Mouse (Mus musculus) forebrain, embryonic 16.5 days (tissue): Measurements from ENCODE around the gene Nxnl1. TPM values are rescaled to one million over a fixed set of nuclear protein-coding genes. Genes with fewer than 3 reads are reported as not detected.

Experiments used
- ATAC-seq: fragments of 200-750 bp; cut with Nextera tagmentation; 2 replicates; pipeline ENCODE4 v1.8.0; 2017; ENCODE audit warnings: mild to moderate bottlenecking, moderate library complexity
- H3K27ac ChIP-seq: fragments of 300-500 bp; sonication (generic); 2 replicates; pipeline ENCODE4 v1.5.1; 2014; ENCODE audit warnings: low read length, control low read depth
- H3K27me3 ChIP-seq: fragments of 300-500 bp; sonication (generic); replicated peaks from 2 replicates; pipeline ENCODE4 v1.6.1; 2014; ENCODE audit warnings: low read length; ENCODE audit not compliant: control insufficient read depth, insufficient read depth
- H3K36me3 ChIP-seq: fragments of 300-500 bp; sonication (generic); 2 replicates; pipeline ENCODE4 v1.6.1; 2014; ENCODE audit not compliant: control insufficient read depth, insufficient read depth
- H3K4me1 ChIP-seq: fragments of 300-500 bp; sonication (generic); replicated peaks from 2 replicates; pipeline ENCODE4 v1.6.1; 2014; ENCODE audit warnings: low read length; ENCODE audit not compliant: control insufficient read depth, insufficient read depth
- H3K4me2 ChIP-seq: fragments of 300-500 bp; sonication (generic); 2 replicates; pipeline ENCODE4 v1.6.1; 2014; ENCODE audit warnings: mild to moderate bottlenecking, low read length, control low read depth
- H3K4me3 ChIP-seq: fragments of 300-500 bp; sonication (generic); replicated peaks from 2 replicates; pipeline ENCODE4 v1.5.1; 2014; ENCODE audit warnings: mild to moderate bottlenecking, low read length, control low read depth
- H3K9ac ChIP-seq: fragments of 300-500 bp; sonication (generic); replicated peaks from 2 replicates; pipeline ENCODE4 v1.6.1; 2014; ENCODE audit warnings: low read depth, low read length, control low read depth
- H3K9me3 ChIP-seq: fragments of 300-500 bp; sonication (generic); 2 replicates; pipeline ENCODE4 v1.6.1; 2016; ENCODE audit warnings: low read length; ENCODE audit not compliant: control insufficient read depth
- WGBS: fragments of 180-500 bp; shearing (Covaris S2); extraction: QIAGEN DNeasy Blood & Tissue Kit; methylation state at CpG from one replicate; pipeline ENCODE4 v1.1.7; 2014; 5-methylcytosine and 5-hydroxymethylcytosine counted together
- polyA plus RNA-seq: library from polyadenylated mRNA; unstranded; fragments of >200 nt; fragmentation: Nextera tagmentation; extraction: Ambion mirVana; gene quantifications from 2 replicates; pipeline ENCODE4 v1.2.1, GENCODE M21; 2015

Gene Nxnl1
- polyA plus RNA-seq, 1 experiment from 2014 or later = not detected

DNA sequence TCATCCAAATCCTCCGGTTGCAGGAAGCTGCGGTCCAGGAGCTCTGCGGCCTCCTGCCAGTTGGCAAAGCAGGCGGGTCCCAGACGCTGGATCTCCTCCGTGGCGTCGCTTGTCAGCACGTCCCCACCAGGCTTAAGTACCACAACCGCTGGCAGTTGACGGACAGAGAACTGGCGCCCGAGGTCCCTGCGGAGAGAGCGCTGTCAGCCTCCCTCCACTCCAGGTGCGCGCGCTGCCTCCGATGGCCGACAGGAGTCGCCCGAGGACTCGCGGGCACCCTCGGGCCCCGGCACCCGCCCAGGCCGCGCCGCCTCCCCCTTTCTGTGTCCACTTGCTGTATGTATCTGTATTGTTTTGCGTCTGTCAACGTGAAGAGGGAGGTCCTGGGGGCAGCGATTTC, 3.6 kb downstream of the Nxnl1 start:
- no peaks in the 10 kb centered on the region for H3K36me3 ChIP-seq
- H3K9ac ChIP-seq = no peak overlapping the region; the same call in 1 of the 2 replicates
- H3K4me1 ChIP-seq = peaks cover 13% of the 10 kb centered on the region
- H3K4me3 ChIP-seq = peak overlapping the region; percentile 26
- under 1% methylated on average over 33 of the region's 33 CpGs for WGBS
- ATAC-seq = peak; percentile 46
- H3K9me3 ChIP-seq = no peaks in the 10 kb centered on the region
- peaks cover 46% of the 10 kb centered on the region for H3K27me3 ChIP-seq
- peak overlapping the region; percentile 46 for H3K4me2 ChIP-seq
- H3K27ac ChIP-seq = no peak overlapping the region

DNA sequence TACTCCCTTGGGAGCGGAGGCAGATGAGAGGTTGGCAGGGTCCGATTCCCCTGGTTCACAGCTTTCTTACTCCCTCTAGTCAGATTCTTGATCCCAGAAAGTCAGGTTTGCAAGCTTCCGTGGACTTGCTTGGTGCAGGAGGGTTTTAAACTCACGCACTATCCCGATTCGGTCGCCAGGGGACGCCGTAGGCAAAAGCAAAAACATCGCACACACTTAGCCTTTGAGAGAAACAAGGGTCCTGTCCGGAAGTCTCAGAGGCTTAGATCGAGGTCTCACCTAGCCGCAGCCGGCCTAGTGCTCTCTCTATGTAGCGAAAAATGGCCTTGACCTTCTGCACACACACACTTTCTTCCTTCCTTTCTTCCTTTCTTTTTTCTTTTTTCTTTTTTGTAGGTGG, 5.0 kb downstream of the Nxnl1 start:
- WGBS = 3% methylated on average over 15 of the region's 15 CpGs
- Histone ChIP-seq H3K4me3 (no peak overlapping the region), H3K27me3 (peaks cover 59% of the 10 kb centered on the region), H3K36me3 (no peaks in the 10 kb centered on the region), H3K4me1 (peaks cover 13% of the 10 kb centered on the region), H3K9ac (no peak overlapping the region), H3K27ac (no peak overlapping the region), H3K4me2 (no peak overlapping the region), H3K9me3 (no peaks in the 10 kb centered on the region)
- ATAC-seq = peak; percentile 46

DNA sequence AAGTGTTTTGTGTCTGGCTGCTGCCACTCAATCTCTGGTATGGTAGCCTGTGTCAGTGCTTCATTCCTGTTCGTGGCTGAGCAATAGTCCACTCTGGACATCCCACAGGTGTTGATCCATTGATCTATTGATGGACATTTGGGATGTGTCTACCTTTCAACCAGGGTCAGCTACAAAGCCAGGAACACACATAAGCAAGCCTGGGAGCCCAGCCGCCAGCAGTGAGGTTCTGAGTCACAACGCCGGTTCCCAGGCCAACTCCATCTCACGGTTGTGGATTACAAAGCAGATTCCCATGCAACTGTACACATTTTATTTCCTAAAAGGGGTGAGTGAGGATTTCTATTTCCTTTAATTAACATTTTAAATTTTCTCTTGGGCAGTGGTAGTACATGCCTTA, 5.6 kb downstream of the Nxnl1 start:
- no peak overlapping the region for H3K4me3 ChIP-seq
- no peak overlapping the region for H3K9ac ChIP-seq
- no peaks in the 10 kb centered on the region for H3K36me3 ChIP-seq
- H3K4me2 ChIP-seq = no peak overlapping the region
- H3K27ac ChIP-seq = no peak overlapping the region
- WGBS = 80% methylated on average over 5 of the region's 5 CpGs
- no peak for ATAC-seq
- H3K27me3 ChIP-seq = peaks cover 65% of the 10 kb centered on the region
- H3K9me3 ChIP-seq = no peaks in the 10 kb centered on the region
- H3K4me1 ChIP-seq = peaks cover 13% of the 10 kb centered on the region

DNA sequence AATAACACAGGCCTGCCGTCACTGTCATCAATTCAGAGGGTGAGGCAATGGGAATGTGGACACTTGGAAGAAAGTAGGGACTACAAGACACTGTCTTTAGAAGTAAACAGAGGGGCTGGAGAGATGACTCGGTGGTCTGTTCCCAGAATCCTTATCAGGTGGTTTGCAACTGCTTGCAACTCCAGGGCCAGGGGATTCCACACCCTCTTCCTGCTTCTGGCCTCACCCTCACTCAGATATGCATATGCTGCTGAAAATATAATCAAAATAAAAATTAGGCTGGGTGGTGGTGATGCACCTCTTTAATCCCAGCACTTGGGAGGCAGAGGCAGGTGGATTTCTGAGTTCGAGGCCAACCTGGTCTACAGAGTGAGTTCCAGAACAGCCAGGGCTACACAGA, 6.3 kb downstream of the Nxnl1 start:
- no peak for ATAC-seq
- H3K9me3 ChIP-seq = no peaks in the 10 kb centered on the region
- WGBS = 74% methylated on average over 3 of the region's 3 CpGs
- H3K36me3 ChIP-seq = no peaks in the 10 kb centered on the region
- no peak overlapping the region for H3K4me2 ChIP-seq
- peaks cover 13% of the 10 kb centered on the region for H3K4me1 ChIP-seq
- no peak overlapping the region for H3K9ac ChIP-seq
- H3K27me3 ChIP-seq = peaks cover 67% of the 10 kb centered on the region
- no peak overlapping the region for H3K27ac ChIP-seq
- H3K4me3 ChIP-seq = no peak overlapping the region

DNA sequence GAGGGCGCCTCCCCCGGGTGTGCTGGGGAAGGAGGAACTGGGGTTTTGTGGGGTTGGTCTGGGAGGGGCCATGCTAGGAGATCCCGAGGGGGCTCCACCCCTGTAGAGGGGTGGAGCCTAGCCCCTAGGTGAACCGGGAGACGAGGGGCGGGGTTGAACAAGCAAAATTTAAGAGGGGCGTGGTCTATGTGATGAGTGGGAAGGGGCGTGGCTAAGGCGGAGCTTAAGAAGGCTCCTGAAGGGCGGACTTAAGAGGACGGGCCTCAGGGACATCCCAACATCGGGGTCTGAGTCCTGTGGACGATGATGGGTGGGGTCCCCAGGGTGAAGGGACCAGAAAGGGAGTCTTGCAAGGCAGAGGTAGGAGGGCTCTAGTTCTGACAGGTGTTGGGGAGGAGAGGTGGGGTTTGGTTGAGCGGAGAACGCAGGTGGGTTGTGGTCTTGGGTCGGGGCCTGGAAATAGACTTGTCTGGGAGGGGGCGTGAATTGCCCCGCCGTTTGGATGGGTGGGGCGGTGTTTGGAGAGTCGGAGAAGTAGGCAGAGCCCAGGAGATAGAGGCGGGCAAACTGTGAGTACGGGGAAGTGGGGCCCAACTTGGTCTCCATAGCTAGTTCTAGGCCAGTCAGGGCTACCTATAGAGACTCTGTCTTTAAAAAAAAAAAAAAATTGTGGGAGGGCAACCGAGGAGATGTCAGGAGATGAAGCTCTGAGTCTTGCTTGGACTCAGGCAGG, 7.3 kb downstream of the Nxnl1 start:
- H3K4me3 ChIP-seq = peak overlapping the region; percentile 28
- H3K36me3 ChIP-seq = no peaks in the 10 kb centered on the region
- H3K4me2 ChIP-seq = peak overlapping the region; percentile 41
- 3% methylated on average over 24 of the region's 24 CpGs for WGBS
- H3K4me1 ChIP-seq = peaks cover 13% of the 10 kb centered on the region
- no peaks in the 10 kb centered on the region for H3K9me3 ChIP-seq
- H3K27ac ChIP-seq = no peak overlapping the region
- H3K27me3 ChIP-seq = peaks cover 67% of the 10 kb centered on the region
- no peak overlapping the region for H3K9ac ChIP-seq
- 0 out of 2 replicates have a peak, but pooled peaks have one; percentile 16 for ATAC-seq

DNA sequence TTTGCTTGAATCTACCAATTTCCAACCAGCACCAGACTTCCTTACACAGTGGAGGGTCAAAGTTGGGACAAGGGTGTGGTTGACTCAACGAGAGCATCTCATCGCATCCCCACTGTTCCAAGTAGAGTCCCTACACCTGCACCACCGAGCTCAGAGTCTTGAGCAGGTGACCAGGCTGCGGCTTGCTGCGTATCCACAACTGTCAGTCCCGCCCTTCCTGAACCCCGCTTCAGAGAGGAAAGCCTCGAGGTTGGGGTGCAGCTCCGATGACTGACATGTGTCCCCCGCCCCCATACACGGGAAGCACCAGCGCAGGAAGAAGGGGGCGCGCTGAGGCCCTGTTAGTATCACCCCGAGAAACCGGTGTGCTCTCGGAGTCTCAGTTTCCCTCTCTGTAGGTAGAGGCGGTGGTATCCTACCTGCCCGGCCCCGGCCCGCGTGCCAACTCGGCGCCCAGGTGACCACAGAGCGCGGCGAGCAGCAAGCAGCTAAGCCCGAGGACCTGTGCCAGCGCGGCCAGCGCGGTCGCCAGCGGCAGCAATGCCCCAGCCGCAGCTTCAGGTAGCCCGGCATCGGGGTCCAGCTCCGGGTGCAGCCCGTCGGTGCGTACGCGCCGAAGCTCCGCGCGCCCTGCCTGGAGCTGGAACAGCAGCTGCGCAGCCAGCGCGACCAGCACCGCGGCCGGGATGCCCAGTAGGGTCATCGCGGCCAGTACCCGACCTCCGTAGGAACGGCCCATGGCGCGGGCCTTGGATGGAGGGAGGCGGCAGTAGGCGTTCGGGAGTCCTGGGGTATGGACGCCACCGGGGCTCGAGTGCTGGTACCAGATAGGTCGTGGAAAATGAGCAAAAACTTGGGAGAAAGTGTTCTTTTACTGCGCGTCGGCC, 8.1 kb downstream of the Nxnl1 start, which contains the start of gene Tmem221:
Gene Tmem221 (minus strand): TSS at position 801 of the 887 bp plus-strand sequence.
- WGBS = 5% methylated on average over 70 of the region's 70 CpGs
- no peak within 1 kb of the TSS for H3K27ac ChIP-seq
- H3K36me3 ChIP-seq = no peaks in the 10 kb centered on the region
- H3K9ac ChIP-seq = no peak within 1 kb of the TSS
- H3K4me3 ChIP-seq = peak within 1 kb of the TSS; percentile 28
- H3K4me1 ChIP-seq = peaks cover 13% of the 10 kb centered on the region
- no peaks in the 10 kb centered on the region for H3K9me3 ChIP-seq
- ATAC-seq = no peak
- H3K4me2 ChIP-seq = peak within 1 kb of the TSS; percentile 41
- peaks cover 67% of the 10 kb centered on the region for H3K27me3 ChIP-seq

DNA sequence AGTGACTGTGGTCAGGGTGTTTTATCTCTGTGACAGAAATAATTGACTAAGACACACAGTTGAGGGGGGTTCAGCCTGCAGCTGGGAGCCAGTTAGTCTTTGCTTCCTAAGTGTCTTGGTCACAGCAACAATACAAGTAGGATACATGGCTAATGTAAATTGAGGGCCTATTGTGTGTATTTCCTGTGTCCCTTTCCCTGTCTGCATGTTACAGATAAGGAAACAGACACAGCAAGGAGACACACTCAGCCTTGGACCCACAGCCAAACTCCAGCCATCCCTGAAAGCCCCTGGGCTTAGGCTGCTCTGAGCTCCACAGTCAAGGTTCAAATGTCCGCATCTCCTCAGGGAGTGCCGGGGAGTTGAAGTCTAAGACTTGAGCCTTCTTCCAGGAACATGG, 11.8 kb downstream of the Nxnl1 start:
- 81% methylated on average over 2 of the region's 2 CpGs for WGBS
- H3K27me3 ChIP-seq = peaks cover 39% of the 10 kb centered on the region
- H3K36me3 ChIP-seq = no peaks in the 10 kb centered on the region
- H3K27ac ChIP-seq = no peak overlapping the region
- no peak for ATAC-seq
- no peak overlapping the region for H3K9ac ChIP-seq
- peaks cover 7% of the 10 kb centered on the region for H3K4me1 ChIP-seq
- H3K4me2 ChIP-seq = no peak overlapping the region
- no peak overlapping the region for H3K4me3 ChIP-seq
- H3K9me3 ChIP-seq = no peaks in the 10 kb centered on the region

DNA sequence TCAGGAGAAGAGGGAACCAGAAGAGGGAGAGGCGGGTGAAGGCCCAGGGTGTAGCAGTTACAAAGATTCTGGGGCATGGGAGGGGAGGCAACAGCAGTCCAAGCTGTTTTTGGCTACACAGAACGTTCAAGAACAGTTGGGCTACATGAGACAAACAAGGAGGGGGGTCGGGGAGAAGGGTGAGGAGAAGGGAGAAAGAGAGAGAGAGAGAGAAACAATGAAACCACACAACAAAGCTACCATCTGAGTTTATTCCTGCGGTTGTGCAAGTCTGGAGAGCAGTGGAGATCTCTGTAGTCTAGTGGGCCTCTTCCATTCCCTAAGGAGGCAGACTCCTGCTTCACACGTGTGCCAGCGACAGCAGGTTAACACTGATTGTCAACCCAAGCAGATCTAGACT, 12.4 kb downstream of the Nxnl1 start:
- H3K27me3 ChIP-seq = peaks cover 33% of the 10 kb centered on the region
- 66% methylated on average over 6 of the region's 6 CpGs for WGBS
- no peak overlapping the region for H3K9ac ChIP-seq
- ATAC-seq = no peak
- H3K4me2 ChIP-seq = no peak overlapping the region
- H3K4me3 ChIP-seq = no peak overlapping the region
- peaks cover 7% of the 10 kb centered on the region for H3K4me1 ChIP-seq
- H3K9me3 ChIP-seq = no peaks in the 10 kb centered on the region
- H3K36me3 ChIP-seq = no peaks in the 10 kb centered on the region
- no peak overlapping the region for H3K27ac ChIP-seq

DNA sequence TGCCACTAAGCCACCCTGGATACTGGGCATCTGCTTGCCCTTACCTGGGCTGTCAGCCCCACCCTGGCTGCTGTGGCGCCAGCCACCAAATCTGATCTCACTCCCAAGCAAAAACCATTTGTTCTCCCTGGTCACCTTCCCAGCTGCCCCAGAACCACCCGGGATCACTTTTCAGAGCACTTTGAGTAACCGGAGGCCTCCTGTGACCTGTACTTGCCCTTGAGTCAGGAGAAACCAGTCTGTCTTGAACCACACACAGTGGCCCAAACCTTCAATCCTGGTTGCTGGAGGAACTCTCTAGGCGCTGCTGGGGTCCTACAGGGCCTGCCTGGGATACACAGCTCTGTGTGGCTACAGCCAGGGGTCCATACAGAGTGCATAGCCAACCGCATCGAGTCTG, 13.6 kb downstream of the Nxnl1 start:
- Histone ChIP-seq H3K9ac (no peak overlapping the region), H3K4me2 (no peak overlapping the region), H3K4me3 (no peak overlapping the region), H3K27me3 (peaks cover 21% of the 10 kb centered on the region), H3K36me3 (peaks cover 4% of the 10 kb centered on the region; the same call in 1 of the 2 replicates), H3K9me3 (no peaks in the 10 kb centered on the region), H3K4me1 (no peaks in the 10 kb centered on the region), H3K27ac (no peak overlapping the region)
- ATAC-seq = no peak
- 68% methylated on average over 6 of the region's 6 CpGs for WGBS
